30 mouse cellular contexts compared by ENCODE assay signal in genomic region chr7:29352246-29352645, GRCm38 (mm10). TPM values are rescaled to one million over a fixed set of nuclear protein-coding genes. Genes with fewer than 3 reads are reported as not detected.
DNase-seq lines count a peak whose midpoint lies in the region; ATAC-seq lines count a peak whose summit lies in the region.
"Had no signal": no experiment of that assay in that cellular context is flagged by ENCODE, and none has a peak within 500 bp of the region (broad histone marks: within the 10 kb centered on the region; RNA-seq: fewer than 3 reads in every experiment).

No protein-coding gene starts in this region.

- ATAC-seq in midbrain, embryonic 11.5 days (ENCODE audit: low FRiP score), result no peak
- ATAC-seq in midbrain, embryonic 15.5 days (replicated peaks), result no peak
- ATAC-seq in kidney, embryonic 16.5 days (ENCODE audit: low FRiP score, low TSS enrichment), result no peak
- ATAC-seq: activated CD4-positive, CD25-positive, alpha-beta regulatory T cell, adult 4 months; forebrain, embryonic 15.5 days; hindbrain, embryonic 16.5 days; intestine, embryonic 15.5 days had no signal

- no peaks in the 10 kb centered on the region for H3K4me1 ChIP-seq in midbrain, embryonic 11.5 days (ENCODE audit: control insufficient read depth, insufficient read depth, low read length)
- H3K4me1 ChIP-seq in midbrain, embryonic 15.5 days, result no peaks in the 10 kb centered on the region
- no peaks in the 10 kb centered on the region for H3K4me1 ChIP-seq in kidney, embryonic 16.5 days (ENCODE audit: insufficient read depth, low read length)
- H3K4me1 ChIP-seq: embryonic facial prominence, embryonic 12.5 days; embryonic facial prominence, embryonic 15.5 days; heart, embryonic 12.5 days; heart, embryonic 15.5 days; intestine, embryonic 15.5 days had no signal

- no peaks in the 10 kb centered on the region for H3K9me3 ChIP-seq in midbrain, embryonic 11.5 days (ENCODE audit: control insufficient read depth, low read length)
- no peaks in the 10 kb centered on the region for H3K9me3 ChIP-seq in midbrain, embryonic 15.5 days
- no peaks in the 10 kb centered on the region for H3K9me3 ChIP-seq in kidney, embryonic 16.5 days (ENCODE audit: low read length)
- H3K9me3 ChIP-seq: embryonic facial prominence, embryonic 12.5 days; embryonic facial prominence, embryonic 15.5 days; forebrain, embryonic 12.5 days; forebrain, embryonic 15.5 days; G1E; heart, embryonic 12.5 days; heart, embryonic 15.5 days; hindbrain, embryonic 10.5 days; hindbrain, embryonic 13.5 days; intestine, embryonic 15.5 days had no signal

- 85% methylated on average over 8 of the region's 8 CpGs for WGBS in midbrain, embryonic 11.5 days
- 82% methylated on average over 8 of the region's 8 CpGs for WGBS in midbrain, embryonic 15.5 days
- 91% methylated on average over 8 of the region's 8 CpGs for WGBS in kidney, embryonic 16.5 days

- H3K27me3 ChIP-seq in midbrain, embryonic 11.5 days (ENCODE audit: control insufficient read depth, insufficient read depth, low read length), result no peaks in the 10 kb centered on the region
- no peaks in the 10 kb centered on the region for H3K27me3 ChIP-seq in midbrain, embryonic 15.5 days (replicated peaks)
- H3K27me3 ChIP-seq in kidney, embryonic 16.5 days (ENCODE audit: insufficient read depth, low read length), result no peaks in the 10 kb centered on the region
- H3K27me3 ChIP-seq: CH12.LX; embryonic facial prominence, embryonic 12.5 days; embryonic facial prominence, embryonic 15.5 days; forebrain, embryonic 12.5 days; forebrain, embryonic 15.5 days; heart, embryonic 15.5 days; hindbrain, embryonic 13.5 days; intestine, embryonic 15.5 days had no signal

- H3K4me3 ChIP-seq in midbrain, embryonic 11.5 days (ENCODE audit: low read depth, low read length), result no peak overlapping the region
- no peak overlapping the region for H3K4me3 ChIP-seq in midbrain, embryonic 15.5 days
- H3K4me3 ChIP-seq in kidney, embryonic 16.5 days (ENCODE audit: low read length), result no peak overlapping the region
- H3K4me3 ChIP-seq: embryonic facial prominence, embryonic 12.5 days; embryonic facial prominence, embryonic 15.5 days; forebrain, embryonic 12.5 days; forebrain, embryonic 15.5 days; heart, embryonic 12.5 days; heart, embryonic 15.5 days; hindbrain, embryonic 10.5 days; hindbrain, embryonic 13.5 days; intestine, embryonic 15.5 days had no signal

- no peak overlapping the region for H3K27ac ChIP-seq in midbrain, embryonic 11.5 days (ENCODE audit: low read depth, low read length)
- no peak overlapping the region for H3K27ac ChIP-seq in midbrain, embryonic 15.5 days
- no peak overlapping the region for H3K27ac ChIP-seq in kidney, embryonic 16.5 days (ENCODE audit: low read length)
- H3K27ac ChIP-seq: embryonic facial prominence, embryonic 12.5 days; forebrain, embryonic 12.5 days; forebrain, embryonic 15.5 days; heart, embryonic 15.5 days; hindbrain, embryonic 10.5 days; hindbrain, embryonic 13.5 days; intestine, embryonic 15.5 days had no signal

- peak; percentile 45 to 57 for DNase-seq in cerebellum, adult 18-20 months
- no peak for DNase-seq in cerebellum, adult 9-10 months
- peak; percentile 66 to 73 for DNase-seq in cerebellum, postnatal 25 days
- no peak for DNase-seq in cerebellum, postnatal 4 days (ENCODE audit: low spot score in 2 of 2)
- DNase-seq in midbrain, embryonic 11.5 days (ENCODE audit: low spot score, missing footprints), result peak; percentile 4
- DNase-seq in fat pad, adult 2 months (ENCODE audit: extremely low read depth, low read depth, low spot score), result peak; percentile 14
- DNase-seq: adrenal gland, adult 8-10 months; adrenal gland, postnatal 25 days; B cell, adult 2 months; gastrocnemius, postnatal 25 days; heart, adult 18-20 months; heart, postnatal 10 days; heart, postnatal 36 days; kidney, adult 11 months; kidney, adult 8-10 months had no signal

- peaks cover 5% of the 10 kb centered on the region for H3K36me3 ChIP-seq in midbrain, embryonic 11.5 days (ENCODE audit: control insufficient read depth, insufficient read depth, low read length)
- peaks cover 12% of the 10 kb centered on the region; the same call in 1 of the 2 replicates for H3K36me3 ChIP-seq in midbrain, embryonic 15.5 days (replicated peaks)
- H3K36me3 ChIP-seq in kidney, embryonic 16.5 days (ENCODE audit: insufficient read depth, low read length), result peaks cover 34% of the 10 kb centered on the region
- H3K36me3 ChIP-seq: heart, embryonic 15.5 days had no signal

- no peak overlapping the region for H3K4me2 ChIP-seq in midbrain, embryonic 11.5 days
- no peak overlapping the region for H3K4me2 ChIP-seq in midbrain, embryonic 15.5 days
- H3K4me2 ChIP-seq in kidney, embryonic 16.5 days (replicated peaks; ENCODE audit: low read depth, low read length), result no peak overlapping the region
- H3K4me2 ChIP-seq: embryonic facial prominence, embryonic 12.5 days; embryonic facial prominence, embryonic 15.5 days; forebrain, embryonic 12.5 days; forebrain, embryonic 15.5 days; heart, embryonic 12.5 days; heart, embryonic 15.5 days; hindbrain, embryonic 13.5 days; intestine, embryonic 15.5 days had no signal

- no peak overlapping the region for H3K9ac ChIP-seq in midbrain, embryonic 11.5 days (ENCODE audit: low read length)
- no peak overlapping the region for H3K9ac ChIP-seq in midbrain, embryonic 15.5 days
- H3K9ac ChIP-seq in kidney, embryonic 16.5 days (replicated peaks; ENCODE audit: low read length), result no peak overlapping the region
- H3K9ac ChIP-seq: embryonic facial prominence, embryonic 12.5 days; embryonic facial prominence, embryonic 15.5 days; forebrain, embryonic 12.5 days; forebrain, embryonic 15.5 days; heart, embryonic 12.5 days; heart, embryonic 15.5 days; hindbrain, embryonic 13.5 days; intestine, embryonic 15.5 days had no signal

RNA-seq across cellular contexts. Expression of gene Dpf1, which starts 48.5 kb away (rescaled TPM):
- polyA plus RNA-seq in midbrain, embryonic 11.5 days (2014; fragmentation: Nextera tagmentation; extraction: Ambion mirVana), result 59.9 and 62.9 TPM in 2 replicates
- polyA plus RNA-seq in midbrain, embryonic 15.5 days (2015; fragmentation: Nextera tagmentation; extraction: Ambion mirVana), result 256 and 261 TPM in 2 replicates
- polyA plus RNA-seq in kidney, embryonic 16.5 days (2015; fragmentation: Nextera tagmentation; extraction: Ambion mirVana), result 3.0 and 3.5 TPM in 2 replicates
- polyA plus RNA-seq: activated CD4-positive, CD25-positive, alpha-beta regulatory T cell, adult 4 months had no signal

Comparison
In these comparisons a context has a peak if more than half of its experiments do, and no peak if none do; other contexts are left out.
1. DNase-seq: peak in cerebellum, adult 18-20 months (2 of 2), cerebellum, postnatal 25 days (2 of 2), midbrain, embryonic 11.5 days (single experiment) and fat pad, adult 2 months (single experiment); none in cerebellum, adult 9-10 months (single experiment) and cerebellum, postnatal 4 days (0 of 2).
2. RNA of gene Dpf1, which starts 48.5 kb away (polyA plus RNA-seq): 256 to 261 TPM in midbrain, embryonic 15.5 days and 59.9 to 62.9 TPM in midbrain, embryonic 11.5 days; 3.0 to 3.5 TPM in kidney, embryonic 16.5 days; every median in the first group is over 10 times any median in the second.